Mouse (Mus musculus) liver, embryonic 12.5 days (tissue): ENCODE results near the gene Ankrd35. TPM values are rescaled to one million over a fixed set of nuclear protein-coding genes. Genes with fewer than 3 reads are reported as not detected.

Experiments
- polyA plus RNA-seq: library from polyadenylated mRNA; unstranded; fragments of >200 nt; fragmentation: Nextera tagmentation; extraction: Ambion mirVana; gene quantifications from 2 replicates; pipeline ENCODE4 v1.2.1, GENCODE M21; 2016

Ankrd35 gene
- polyA plus RNA-seq, 1 experiment from 2014 or later, result 0.31 TPM

Other genes with a start within 250 kb of the Ankrd35 start
- not detected in 2 replicates for gene BC107364, start 217.8 kb upstream of the Ankrd35 start, polyA plus RNA-seq
- gene Hfe2, start 145.0 kb upstream of the Ankrd35 start, polyA plus RNA-seq, result 0.68 and 0.98 TPM in 2 replicates
- 28.6 and 29.9 TPM in 2 replicates for gene Txnip, start 112.2 kb upstream of the Ankrd35 start, polyA plus RNA-seq
- 0.24 and 0.26 TPM in 2 replicates for gene Gm16253, start 93.1 kb upstream of the Ankrd35 start, polyA plus RNA-seq
- 16.7 and 19.8 TPM in 2 replicates for gene Polr3gl, start 76.0 kb upstream of the Ankrd35 start, polyA plus RNA-seq
- 0.33 and 0.44 TPM in 2 replicates for gene Ankrd34a, start 73.5 kb upstream of the Ankrd35 start, polyA plus RNA-seq
- gene Lix1l, start 69.0 kb upstream of the Ankrd35 start, polyA plus RNA-seq, result 0.92 and 1.2 TPM in 2 replicates
- 92.6 and 104 TPM in 2 replicates for gene Rbm8a, start 40.2 kb upstream of the Ankrd35 start, polyA plus RNA-seq
- gene Pex11b, start 34.8 kb upstream of the Ankrd35 start, polyA plus RNA-seq, result 24.9 and 25.6 TPM in 2 replicates
- 0.05 TPM in 2 replicates for gene Gm42957, start 34.7 kb upstream of the Ankrd35 start, polyA plus RNA-seq
- gene Itga10, start 24.5 kb upstream of the Ankrd35 start, polyA plus RNA-seq, result 0.25 and 0.30 TPM in 2 replicates
- 10.1 and 11.0 TPM in 2 replicates for gene Pias3, start 26.3 kb downstream of the Ankrd35 start, polyA plus RNA-seq
- gene Nudt17, start 38.4 kb downstream of the Ankrd35 start, polyA plus RNA-seq, result 1.4 and 1.5 TPM in 2 replicates
- gene Polr3c, start 57.5 kb downstream of the Ankrd35 start, polyA plus RNA-seq, result 30.1 and 30.9 TPM in 2 replicates
- gene Rnf115, start 57.5 kb downstream of the Ankrd35 start, polyA plus RNA-seq, result 38.4 and 40.9 TPM in 2 replicates
- 6.1 and 6.4 TPM in 2 replicates for gene Pdzk1, start 159.2 kb downstream of the Ankrd35 start, polyA plus RNA-seq
- gene Cd160, start 159.2 kb downstream of the Ankrd35 start, polyA plus RNA-seq, result 0.08 and 0.13 TPM in 2 replicates
- 2.5 TPM in 2 replicates for gene Gja5, start 234.6 kb downstream of the Ankrd35 start, polyA plus RNA-seq
- gene Gpr89, start 235.2 kb downstream of the Ankrd35 start, polyA plus RNA-seq, result 33.5 and 34.5 TPM in 2 replicates